Mouse (Mus musculus) olfactory bulb, adult 2 months (tissue): ENCODE data around the gene Sbno2.

ENCODE experiments used
- CTCF ChIP-seq: fragments of 200-500 bp; IDR thresholded peaks from 2 replicates; pipeline ENCODE4 v1.5.1; 2012; ENCODE audit warnings: low read depth, mild to moderate bottlenecking, low read length, moderate library complexity; ENCODE audit not compliant: insufficient read depth
- POLR2A ChIP-seq: fragments of 200-500 bp; IDR thresholded peaks from 2 replicates; pipeline ENCODE4 v1.6.1; 2012; ENCODE audit warnings: mild to moderate bottlenecking, low read depth, low read length, moderate library complexity; ENCODE audit not compliant: insufficient read depth

GRCm38 (mm10) chr10:80015583-80015982, 89.8 kb downstream of the Sbno2 start:
- TF ChIP-seq CTCF (no peak), POLR2A (no peak)
